24 mouse cellular contexts compared by ENCODE assay signal in the genomic region with DNA sequence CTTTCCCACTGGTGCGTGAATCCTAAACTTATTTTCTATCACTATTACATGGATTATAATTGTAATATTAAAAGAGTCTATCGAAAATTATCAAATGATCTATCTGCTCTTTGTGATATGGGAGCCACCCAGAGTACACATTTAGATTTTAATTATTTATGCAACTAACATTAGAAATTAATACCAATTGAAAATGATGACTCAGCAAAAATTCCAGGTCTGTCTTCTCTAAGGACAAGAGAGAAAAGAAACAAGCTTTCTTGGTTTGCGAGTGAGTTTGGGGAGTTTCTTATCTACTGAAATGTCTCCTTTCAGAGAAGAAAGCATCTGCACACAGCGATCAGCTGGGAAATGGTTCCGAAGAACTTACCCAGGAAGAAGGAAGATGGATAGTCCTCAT.
DNase-seq lines count a peak whose midpoint lies in the region; ATAC-seq and TF ChIP-seq lines count a peak whose summit lies in the region.
"Had no signal": no experiment of that assay in that cellular context is flagged by ENCODE, and none has a peak within 500 bp of the region (broad histone marks: within the 10 kb centered on the region; RNA-seq: fewer than 3 reads in every experiment).

No protein-coding gene starts in this region.

- no peak for TF ChIP-seq RAD21 in CH12.LX (IDR thresholded peaks at IDR 0.05; ENCODE audit: low read depth, low read length)
- no peak for TF ChIP-seq RAD21 in MEL (IDR thresholded peaks at IDR 0.05; ENCODE audit: low read depth, low read length)

- H3K27ac ChIP-seq in CH12.LX (ENCODE audit: insufficient read depth, low read depth) (no peak overlapping the region), ES-E14 (ENCODE audit: insufficient read depth, low read depth, low read length, poor library complexity, severe bottlenecking) (no peak overlapping the region), MEL (ENCODE audit: control insufficient read depth, low read depth, low read length) (no peak overlapping the region)

- no peak overlapping the region for H3K4me2 ChIP-seq in CH12.LX (ENCODE audit: insufficient read depth, low read depth, poor library complexity, severe bottlenecking)

- H3K27me3 ChIP-seq in CH12.LX (replicated peaks) (no peaks in the 10 kb centered on the region), MEL (ENCODE audit: control insufficient read depth in 1 of 2, insufficient read depth in 2 of 2, low read length in 2 of 2) (no peaks in the 10 kb centered on the region)
- H3K27me3 ChIP-seq: Patski had no signal

- TF ChIP-seq POLR2A in CH12.LX (IDR thresholded peaks at IDR 0.05; ENCODE audit: low read depth, low read length) = no peak
- no peak for TF ChIP-seq POLR2A in MEL (IDR thresholded peaks at IDR 0.05; ENCODE audit: control insufficient read depth in 1 of 2, insufficient read depth in 1 of 2, low read depth in 1 of 2, low read length in 2 of 2, poor library complexity in 1 of 2)

- H3K4me3 ChIP-seq in CH12.LX (replicated peaks in 1 of 3; ENCODE audit: low read depth in 2 of 3, low read length in 2 of 3, poor library complexity in 1 of 3) (no peak overlapping the region), ES-E14 (ENCODE audit: insufficient read depth in 1 of 2, low read depth in 1 of 2, low read length in 2 of 2, poor library complexity in 1 of 2, severe bottlenecking in 1 of 2) (no peak overlapping the region), MEL (ENCODE audit: control insufficient read depth in 1 of 2, insufficient read depth in 1 of 2, low read depth in 2 of 2, low read length in 2 of 2) (no peak overlapping the region)

- dilution Hi-C loops in CH12.LX (cut with MboI; ENCODE audit: extremely low pct_ligation_motif_present, extremely low pct_unique_long_range_greater_than_20kb, low sequenced_read_pairs) = no loop called here

- H3K79me2 ChIP-seq in CH12.LX (replicated peaks; ENCODE audit: control insufficient read depth, extremely low read depth, insufficient read depth, poor library complexity, severe bottlenecking) = no peaks in the 10 kb centered on the region
- H3K79me2 ChIP-seq in MEL (ENCODE audit: control insufficient read depth, insufficient read depth, low read length, poor library complexity) = no peaks in the 10 kb centered on the region

- in situ Hi-C loops in CH12.LX (cut with MboI; ENCODE audit: low pct_ligation_motif_present, low pct_unique_long_range_greater_than_20kb, low sequenced_read_pairs) = no loop called here
- in situ Hi-C loops in ES-E14 (cut with MboI; ENCODE audit: low sequenced_read_pairs in 2 of 2, unreplicated experiment in 2 of 2) = no loop called here

- TF ChIP-seq CTCF in CH12.LX (conservative IDR thresholded peaks at IDR 0.05 in 1 of 2, IDR thresholded peaks at IDR 0.05 in 1 of 2; ENCODE audit: low read depth in 2 of 2, low read length in 2 of 2) = no peak
- TF ChIP-seq CTCF in MEL (IDR thresholded peaks at IDR 0.05 in 2 of 3, conservative IDR thresholded peaks at IDR 0.05 in 1 of 3; ENCODE audit: control insufficient read depth in 1 of 3, insufficient read depth in 1 of 3, low read depth in 2 of 3, low read length in 3 of 3, poor library complexity in 1 of 3, severe bottlenecking in 1 of 3) = no peak

- ATAC-seq in megakaryocyte, adult 5-6 weeks (ENCODE audit: poor library complexity, severe bottlenecking) = no peak
- ATAC-seq: activated CD4-positive, CD25-positive, alpha-beta regulatory T cell, adult 4 months; CD4-positive, CD25-positive, alpha-beta regulatory T cell, adult 4 months; Patski had no signal

- H3K9me3 ChIP-seq in CH12.LX (replicated peaks; ENCODE audit: low read length) (no peaks in the 10 kb centered on the region), ES-E14 (ENCODE audit: control insufficient read depth, insufficient read depth, low read depth, low read length) (no peaks in the 10 kb centered on the region), MEL (replicated peaks; ENCODE audit: insufficient read depth, low read length) (no peaks in the 10 kb centered on the region)

- DNase-seq in retina, embryonic 14.5 days (ENCODE audit: low spot score) = peak; percentile 18
- DNase-seq in retina, postnatal 1 day = no peak
- no peak for DNase-seq in CH12.LX (ENCODE audit: extremely low read depth)
- DNase-seq in ES-E14 (ENCODE audit: low read depth, low spot score) = no peak
- DNase-seq in MEL (ENCODE audit: low read depth, low spot score) = no peak
- DNase-seq in heart, adult 9 months (ENCODE audit: low spot score in 2 of 2) = no peak
- DNase-seq in urinary bladder, postnatal 10 days (ENCODE audit: low spot score) = no peak
- DNase-seq: adrenal gland, adult 2 months; adrenal gland, adult 8-10 months; adrenal gland, postnatal 10 days; adrenal gland, postnatal 14 days; adrenal gland, postnatal 25 days; adrenal gland, postnatal 36 days; B cell, adult 2 months; cerebellum, adult 11 months; cerebellum, adult 11-12 months; cerebellum, adult 18-20 months; cerebellum, adult 2 months; cerebellum, adult 8-10 months had no signal

- H3K4me1 ChIP-seq in CH12.LX (ENCODE audit: control insufficient read depth in 1 of 2, insufficient read depth in 2 of 2) (no peaks in the 10 kb centered on the region), ES-E14 (ENCODE audit: control insufficient read depth in 2 of 2, insufficient read depth in 2 of 2, low read length in 2 of 2, poor library complexity in 1 of 2) (no peaks in the 10 kb centered on the region), MEL (ENCODE audit: control insufficient read depth in 1 of 2, insufficient read depth in 2 of 2, low read length in 2 of 2) (no peaks in the 10 kb centered on the region)

- H3K9ac ChIP-seq in CH12.LX (ENCODE audit: insufficient read depth, low read depth) (no peak overlapping the region), ES-E14 (ENCODE audit: insufficient read depth, low read depth, low read length, poor library complexity, severe bottlenecking) (no peak overlapping the region), MEL (ENCODE audit: control insufficient read depth, low read depth, low read length, poor library complexity, severe bottlenecking) (no peak overlapping the region)

- TF ChIP-seq EP300 in CH12.LX (IDR thresholded peaks at IDR 0.05; ENCODE audit: low read length) (no peak), MEL (IDR thresholded peaks at IDR 0.05; ENCODE audit: low read depth in 1 of 2, low read length in 2 of 2) (no peak)

- no peaks in the 10 kb centered on the region for H3K36me3 ChIP-seq in CH12.LX (replicated peaks in 1 of 2; ENCODE audit: control insufficient read depth in 1 of 2, insufficient read depth in 1 of 2, low read length in 1 of 2)
- no peaks in the 10 kb centered on the region for H3K36me3 ChIP-seq in ES-E14 (ENCODE audit: control insufficient read depth, insufficient read depth, low read length, poor library complexity, severe bottlenecking)
- no peaks in the 10 kb centered on the region for H3K36me3 ChIP-seq in MEL (ENCODE audit: control insufficient read depth in 1 of 2, insufficient read depth in 2 of 2, low read length in 2 of 2)
- H3K36me3 ChIP-seq: G1E had no signal

TF ChIP-seq in CH12.LX, 34 proteins besides CTCF, POLR2A, EP300 and RAD21:
- TF ChIP-seq HCFC1 (IDR thresholded peaks at IDR 0.05; ENCODE audit: low read depth, low read length) (no peak), MAFK (IDR thresholded peaks at IDR 0.05; ENCODE audit: insufficient replicate concordance, low read length) (peak; percentile 99)

TF ChIP-seq in ES-E14, 5 proteins besides CTCF, POLR2A, EP300 and RAD21:
- no peak for TF ChIP-seq ZC3H11A (IDR thresholded peaks at IDR 0.05; ENCODE audit: borderline replicate concordance, low read depth, low read length)
- TF ChIP-seq CHD2 (IDR thresholded peaks at IDR 0.05; ENCODE audit: low read depth, low read length) = no peak
- peak; percentile 99 for TF ChIP-seq MAFK (IDR thresholded peaks at IDR 0.05; ENCODE audit: insufficient read depth, low read depth, low read length)
- TF ChIP-seq ZNF384 (IDR thresholded peaks at IDR 0.05; ENCODE audit: low read depth, low read length) = no peak
- no peak for TF ChIP-seq HCFC1 (IDR thresholded peaks at IDR 0.05; ENCODE audit: borderline replicate concordance, insufficient read depth, low read length)

TF ChIP-seq in MEL, 35 proteins besides CTCF, POLR2A, EP300 and RAD21:
- TF ChIP-seq MAFK (IDR thresholded peaks at IDR 0.05; ENCODE audit: borderline replicate concordance, low read depth, low read length) (peak; percentile 96), SMC3 (IDR thresholded peaks at IDR 0.05; ENCODE audit: low read depth, low read length) (no peak)
